Comparison of ENCODE assay signal across 28 mouse cellular contexts in the genomic region with DNA sequence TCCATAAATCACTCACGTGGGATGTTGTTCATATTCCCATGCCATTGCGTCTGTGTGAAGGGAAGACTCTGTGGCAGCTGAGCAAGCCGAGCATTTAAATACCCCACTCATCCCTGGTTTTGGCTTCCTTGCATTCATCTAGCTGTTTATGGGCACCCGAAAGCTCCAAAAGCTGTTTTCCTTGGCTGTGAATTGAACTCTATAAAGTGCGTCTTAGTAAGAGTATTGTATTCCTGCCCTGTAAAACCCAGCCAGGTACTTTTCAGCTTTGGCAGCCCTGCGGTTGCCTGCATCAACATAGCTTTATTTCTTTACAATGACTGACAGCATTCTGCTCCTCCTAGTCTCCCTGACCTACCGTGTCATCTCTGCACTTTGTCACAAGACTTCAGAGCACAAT.
"Had no signal": no experiment of that assay in that cellular context is flagged by ENCODE, and none has a peak within 500 bp of the region (broad histone marks: within the 10 kb centered on the region; RNA-seq: fewer than 3 reads in every experiment).

No protein-coding gene starts in this region.

- H3K4me3 ChIP-seq: heart, embryonic 10.5 days; heart, embryonic 12.5 days; heart, embryonic 15.5 days; hindbrain, embryonic 10.5 days; hindbrain, embryonic 12.5 days; intestine, embryonic 15.5 days; layer of hippocampus, adult 2 months; limb, embryonic 12.5 days; liver, embryonic 13.5 days; liver, embryonic 15.5 days had no signal

- H3K9me3 ChIP-seq: heart, embryonic 10.5 days; heart, embryonic 12.5 days; heart, embryonic 15.5 days; hindbrain, embryonic 10.5 days; hindbrain, embryonic 12.5 days; intestine, embryonic 15.5 days; limb, embryonic 12.5 days; liver, embryonic 13.5 days; liver, embryonic 15.5 days had no signal

- H3K36me3 ChIP-seq: heart, embryonic 10.5 days; heart, embryonic 12.5 days; heart, embryonic 15.5 days; hindbrain, embryonic 10.5 days; hindbrain, embryonic 12.5 days; intestine, embryonic 15.5 days; limb, embryonic 12.5 days; liver, embryonic 13.5 days; liver, embryonic 15.5 days had no signal

- H3K4me2 ChIP-seq: heart, embryonic 12.5 days; heart, embryonic 15.5 days; hindbrain, embryonic 12.5 days; hindbrain, embryonic 14.5 days; intestine, embryonic 15.5 days; limb, embryonic 12.5 days; liver, embryonic 11.5 days; liver, embryonic 13.5 days; liver, embryonic 15.5 days had no signal

- H3K27ac ChIP-seq: heart, embryonic 15.5 days; hindbrain, embryonic 10.5 days; hindbrain, embryonic 12.5 days; hindbrain, embryonic 14.5 days; intestine, embryonic 15.5 days; layer of hippocampus, adult 2 months; limb, embryonic 12.5 days; liver, embryonic 13.5 days; liver, embryonic 15.5 days had no signal

- H3K4me1 ChIP-seq: heart, embryonic 15.5 days; hindbrain, embryonic 12.5 days; intestine, embryonic 15.5 days; liver, embryonic 13.5 days; liver, embryonic 15.5 days had no signal

- H3K27me3 ChIP-seq: heart, embryonic 12.5 days; heart, embryonic 15.5 days; hindbrain, embryonic 12.5 days; intestine, embryonic 15.5 days; limb, embryonic 12.5 days; liver, embryonic 13.5 days; liver, embryonic 15.5 days had no signal

- ATAC-seq: hindbrain, embryonic 16.5 days; inflammation-experienced regulatory T-cells, adult 6 months; intestine, embryonic 15.5 days; intestine, postnatal 0 days; liver, postnatal 0 days had no signal

- H3K9ac ChIP-seq: heart, embryonic 12.5 days; heart, embryonic 15.5 days; hindbrain, embryonic 12.5 days; hindbrain, embryonic 14.5 days; intestine, embryonic 15.5 days; limb, embryonic 12.5 days; liver, embryonic 13.5 days; liver, embryonic 15.5 days; liver, postnatal 0 days had no signal

- DNase-seq: gastrocnemius, postnatal 14 days; gastrocnemius, postnatal 36 days; heart, adult 18-20 months; heart, postnatal 14 days; heart, postnatal 4 days; kidney, adult 18-20 months; kidney, adult 8-10 months; kidney, postnatal 10 days; kidney, postnatal 25 days; kidney, postnatal 4 days; left cerebral cortex, postnatal 4 days; liver; liver, embryonic 13.5 days; liver, postnatal 0 days had no signal
